Comparison of ENCODE assay signal across 17 mouse cellular contexts in the genomic region with DNA sequence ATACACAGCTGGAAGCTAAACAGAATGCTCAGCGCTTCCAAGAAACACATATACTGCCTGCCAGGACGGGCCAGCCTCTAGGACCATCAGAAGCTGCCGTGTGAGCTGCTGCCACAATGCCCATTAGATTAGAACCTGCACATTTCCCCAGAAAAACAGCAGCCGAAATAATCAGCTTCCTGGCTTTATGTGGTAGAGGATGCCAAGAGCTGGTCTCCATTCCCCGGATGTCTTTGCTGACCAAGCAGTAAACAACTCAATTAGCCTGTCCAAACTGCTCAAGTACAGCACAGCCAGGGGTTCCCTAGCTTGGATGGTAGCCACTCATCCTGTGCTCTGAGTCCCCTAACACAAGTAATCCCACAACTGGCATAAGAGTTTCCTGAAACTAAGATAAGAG. TPM values are rescaled to one million over a fixed set of nuclear protein-coding genes. Genes with fewer than 3 reads are reported as not detected.
DNase-seq lines count a peak whose midpoint lies in the region; ATAC-seq and TF ChIP-seq lines count a peak whose summit lies in the region.
"Had no signal": no experiment of that assay in that cellular context is flagged by ENCODE, and none has a peak within 500 bp of the region (broad histone marks: within the 10 kb centered on the region; RNA-seq: fewer than 3 reads in every experiment).

No protein-coding gene starts in this region.

- TF ChIP-seq POLR2A in myocyte (IDR thresholded peaks at IDR 0.05; ENCODE audit: insufficient read length, low read depth) = no peak

- H3K79me2 ChIP-seq in myocyte (ENCODE audit: control insufficient read depth, insufficient read depth) = peaks cover 42% of the 10 kb centered on the region

- H3K4me2 ChIP-seq in heart, embryonic 13.5 days = peak overlapping the region; percentile 2; the same call in 1 of the 2 replicates
- no peak overlapping the region for H3K4me2 ChIP-seq in liver, embryonic 11.5 days
- peak overlapping the region; percentile 15 for H3K4me2 ChIP-seq in myocyte (ENCODE audit: low read depth)
- no peak overlapping the region for H3K4me2 ChIP-seq in neural tube, embryonic 15.5 days
- H3K4me2 ChIP-seq: embryonic facial prominence, embryonic 15.5 days; limb, embryonic 13.5 days had no signal

- DNase-seq in heart, postnatal 14 days = no peak
- no peak for DNase-seq in liver, embryonic 11.5 days (ENCODE audit: low spot score)
- no peak for DNase-seq in right cerebral cortex, postnatal 10 days (ENCODE audit: low spot score in 2 of 2)
- DNase-seq: layer of hippocampus, postnatal 36 days; thymus, postnatal 36 days had no signal

- no peak overlapping the region for H3ac ChIP-seq in myocyte (ENCODE audit: control insufficient read depth, insufficient read length)

- no peaks in the 10 kb centered on the region for H3K9me3 ChIP-seq in heart, embryonic 13.5 days
- H3K9me3 ChIP-seq in megakaryocyte, embryonic 14.5 days = no peaks in the 10 kb centered on the region
- no peaks in the 10 kb centered on the region for H3K9me3 ChIP-seq in liver, embryonic 11.5 days (ENCODE audit: control insufficient read depth, low read length)
- H3K9me3 ChIP-seq in neural tube, embryonic 15.5 days (replicated peaks) = no peaks in the 10 kb centered on the region
- H3K9me3 ChIP-seq: embryonic facial prominence, embryonic 15.5 days; limb, embryonic 13.5 days had no signal

- intact Hi-C loops in heart, postnatal 14 days (cut with DNase I) = no loop called here

- no peak overlapping the region for H3K4me3 ChIP-seq in heart, embryonic 13.5 days
- H3K4me3 ChIP-seq in megakaryocyte, embryonic 14.5 days (replicated peaks) = peak overlapping the region; percentile 40
- no peak overlapping the region for H3K4me3 ChIP-seq in liver, embryonic 11.5 days (ENCODE audit: low read depth, low read length)
- no peak overlapping the region for H3K4me3 ChIP-seq in myocyte
- H3K4me3 ChIP-seq in neural tube, embryonic 15.5 days (replicated peaks) = no peak overlapping the region
- H3K4me3 ChIP-seq: embryonic facial prominence, embryonic 15.5 days; limb, embryonic 13.5 days had no signal

- 68% methylated on average over 5 of the region's 5 CpGs for WGBS in heart, embryonic 13.5 days
- 81% methylated on average over 5 of the region's 5 CpGs for WGBS in liver, embryonic 11.5 days
- WGBS in neural tube, embryonic 15.5 days = 78% methylated on average over 5 of the region's 5 CpGs

- H3K36me3 ChIP-seq in heart, embryonic 13.5 days = peaks cover 25% of the 10 kb centered on the region
- H3K36me3 ChIP-seq in megakaryocyte, embryonic 14.5 days (replicated peaks; ENCODE audit: low read length) = peaks cover 78% of the 10 kb centered on the region
- H3K36me3 ChIP-seq in liver, embryonic 11.5 days (ENCODE audit: control insufficient read depth, insufficient read depth, low read length) = peaks cover 10% of the 10 kb centered on the region; the same call in 1 of the 2 replicates
- peaks cover 6% of the 10 kb centered on the region for H3K36me3 ChIP-seq in myocyte (ENCODE audit: control insufficient read depth, insufficient read depth)
- peaks cover 17% of the 10 kb centered on the region for H3K36me3 ChIP-seq in neural tube, embryonic 15.5 days

- no peak overlapping the region for H3K27ac ChIP-seq in heart, embryonic 13.5 days (replicated peaks)
- peak overlapping the region; percentile 21; the same call in 1 of the 2 replicates for H3K27ac ChIP-seq in liver, embryonic 11.5 days (ENCODE audit: low read depth, low read length)
- H3K27ac ChIP-seq in neural tube, embryonic 15.5 days (replicated peaks) = no peak overlapping the region
- H3K27ac ChIP-seq: embryonic facial prominence, embryonic 15.5 days; limb, embryonic 13.5 days had no signal

- H3K9ac ChIP-seq in heart, embryonic 13.5 days = no peak overlapping the region
- H3K9ac ChIP-seq in liver, embryonic 11.5 days (ENCODE audit: low read depth, low read length) = no peak overlapping the region
- no peak overlapping the region for H3K9ac ChIP-seq in neural tube, embryonic 15.5 days (replicated peaks)
- H3K9ac ChIP-seq: embryonic facial prominence, embryonic 15.5 days; limb, embryonic 13.5 days had no signal

- H3K4me1 ChIP-seq in heart, embryonic 13.5 days = peaks cover 44% of the 10 kb centered on the region
- peaks cover 83% of the 10 kb centered on the region for H3K4me1 ChIP-seq in megakaryocyte, embryonic 14.5 days
- H3K4me1 ChIP-seq in liver, embryonic 11.5 days (replicated peaks; ENCODE audit: control insufficient read depth, insufficient read depth, low read length) = peaks cover 29% of the 10 kb centered on the region
- peaks cover 26% of the 10 kb centered on the region for H3K4me1 ChIP-seq in neural tube, embryonic 15.5 days
- H3K4me1 ChIP-seq: embryonic facial prominence, embryonic 15.5 days; limb, embryonic 13.5 days had no signal

- no peaks in the 10 kb centered on the region for H3K27me3 ChIP-seq in heart, embryonic 13.5 days (replicated peaks)
- H3K27me3 ChIP-seq in megakaryocyte, embryonic 14.5 days (replicated peaks) = no peaks in the 10 kb centered on the region
- no peaks in the 10 kb centered on the region for H3K27me3 ChIP-seq in liver, embryonic 11.5 days (replicated peaks; ENCODE audit: control insufficient read depth, insufficient read depth, low read length)
- H3K27me3 ChIP-seq in myocyte (ENCODE audit: control insufficient read depth, insufficient read depth, insufficient read length) = no peaks in the 10 kb centered on the region
- H3K27me3 ChIP-seq in neural tube, embryonic 15.5 days (replicated peaks) = no peaks in the 10 kb centered on the region
- H3K27me3 ChIP-seq: embryonic facial prominence, embryonic 15.5 days; limb, embryonic 13.5 days; Patski had no signal

- ATAC-seq in heart, embryonic 13.5 days (ENCODE audit: extremely low read depth, insufficient number of reproducible peaks, low FRiP score, low TSS enrichment) = no peak
- ATAC-seq in megakaryocyte, adult 5-6 weeks (ENCODE audit: poor library complexity, severe bottlenecking) = no peak
- ATAC-seq in liver, embryonic 11.5 days (replicated peaks; ENCODE audit: low FRiP score) = no peak
- no peak for ATAC-seq in neural tube, embryonic 15.5 days (ENCODE audit: low FRiP score)
- ATAC-seq: midbrain, embryonic 16.5 days; Patski had no signal

TF ChIP-seq in myocyte, 11 proteins besides CTCF, POLR2A, EP300 and RAD21 (continues in another document):
- TF ChIP-seq E2F4 (IDR thresholded peaks at IDR 0.05; ENCODE audit: insufficient read depth) = no peak
- TF ChIP-seq POLR2AphosphoS2 (IDR thresholded peaks at IDR 0.05; ENCODE audit: insufficient read length, low read depth) = no peak

RNA-seq across cellular contexts. Expression of a gene that starts 19.4 kb away (rescaled TPM):
- 9.2 and 9.8 TPM in 2 replicates for polyA plus RNA-seq in heart, embryonic 13.5 days (2015; fragmentation: Nextera tagmentation; extraction: Ambion mirVana)
- total RNA-seq in heart, postnatal 14 days (2021) = 10 to 100 TPM; 23.1 to 24.7 TPM
- 10.3 and 11.1 TPM in 2 replicates for polyA plus RNA-seq in megakaryocyte, embryonic 14.5 days (2012; ENCODE audit: insufficient read depth, low replicate concordance)
- total RNA-seq in megakaryocyte, adult 5-6 weeks (2015) = 10.2 and 10.5 TPM in 2 replicates
- total RNA-seq in megakaryocyte, adult 5-6 weeks (2017) = 6.4 and 7.0 TPM in 2 replicates
- polyA plus RNA-seq in liver, embryonic 11.5 days (2014; fragmentation: Nextera tagmentation; extraction: Ambion mirVana) = 20.2 and 22.0 TPM in 2 replicates
- 15.6 TPM for polyA plus RNA-seq in myocyte (2012; fragmentation: generic; extraction: Trizol)
- polyA plus RNA-seq in neural tube, embryonic 15.5 days (2015; fragmentation: Nextera tagmentation; extraction: Ambion mirVana) = 9.9 and 10.4 TPM in 2 replicates

RNA-seq across cellular contexts. Expression of a gene that starts 19.8 kb away (rescaled TPM):
- polyA plus RNA-seq in heart, embryonic 13.5 days (2015; fragmentation: Nextera tagmentation; extraction: Ambion mirVana) = 0.19 TPM in 1 of 2 replicates, not detected in the other
- under 1 TPM in 1 of 2 experiments, not detected in 1; 0.38 TPM for total RNA-seq in heart, postnatal 14 days (2021)
- not detected in 2 replicates for polyA plus RNA-seq in megakaryocyte, embryonic 14.5 days (2012; ENCODE audit: insufficient read depth, low replicate concordance)
- not detected in 2 replicates for total RNA-seq in megakaryocyte, adult 5-6 weeks (2015)
- total RNA-seq in megakaryocyte, adult 5-6 weeks (2017) = not detected in 2 replicates
- 0.12 TPM in 1 of 2 replicates, not detected in the other for polyA plus RNA-seq in liver, embryonic 11.5 days (2014; fragmentation: Nextera tagmentation; extraction: Ambion mirVana)
- 0.10 TPM for polyA plus RNA-seq in myocyte (2012; fragmentation: generic; extraction: Trizol)
- polyA plus RNA-seq in neural tube, embryonic 15.5 days (2015; fragmentation: Nextera tagmentation; extraction: Ambion mirVana) = 0.28 and 0.47 TPM in 2 replicates
- total RNA-seq: adrenal gland, adult 18-20 months had no signal
- polyA plus RNA-seq: heart, postnatal 0 days; intestine, embryonic 14.5 days had no signal

RNA-seq across cellular contexts. Expression of a gene that starts 45.3 kb away (rescaled TPM):
- polyA plus RNA-seq in heart, embryonic 13.5 days (2015; fragmentation: Nextera tagmentation; extraction: Ambion mirVana) = 37.1 and 40.5 TPM in 2 replicates
- 1 to 10 TPM; 3.2 to 4.2 TPM for total RNA-seq in heart, postnatal 14 days (2021)
- polyA plus RNA-seq in megakaryocyte, embryonic 14.5 days (2012; ENCODE audit: insufficient read depth, low replicate concordance) = 22.5 and 23.5 TPM in 2 replicates
- 12.4 and 18.3 TPM in 2 replicates for total RNA-seq in megakaryocyte, adult 5-6 weeks (2015)
- 16.7 and 25.0 TPM in 2 replicates for total RNA-seq in megakaryocyte, adult 5-6 weeks (2017)
- 37.0 and 37.5 TPM in 2 replicates for polyA plus RNA-seq in liver, embryonic 11.5 days (2014; fragmentation: Nextera tagmentation; extraction: Ambion mirVana)
- 20.4 TPM for polyA plus RNA-seq in myocyte (2012; fragmentation: generic; extraction: Trizol)
- polyA plus RNA-seq in neural tube, embryonic 15.5 days (2015; fragmentation: Nextera tagmentation; extraction: Ambion mirVana) = 47.5 and 49.3 TPM in 2 replicates

RNA-seq across cellular contexts. Expression of a gene that starts 47.2 kb away (rescaled TPM):
- polyA plus RNA-seq in heart, embryonic 13.5 days (2015; fragmentation: Nextera tagmentation; extraction: Ambion mirVana) = 44.8 and 47.1 TPM in 2 replicates
- 10 to 100 TPM; 27.5 to 29.1 TPM for total RNA-seq in heart, postnatal 14 days (2021)
- polyA plus RNA-seq in megakaryocyte, embryonic 14.5 days (2012; ENCODE audit: insufficient read depth, low replicate concordance) = 12.4 and 38.2 TPM in 2 replicates
- total RNA-seq in megakaryocyte, adult 5-6 weeks (2015) = 42.8 and 48.9 TPM in 2 replicates
- 38.5 and 42.6 TPM in 2 replicates for total RNA-seq in megakaryocyte, adult 5-6 weeks (2017)
- polyA plus RNA-seq in liver, embryonic 11.5 days (2014; fragmentation: Nextera tagmentation; extraction: Ambion mirVana) = 62.0 and 66.5 TPM in 2 replicates
- polyA plus RNA-seq in myocyte (2012; fragmentation: generic; extraction: Trizol) = 49.0 TPM
- 55.8 and 58.3 TPM in 2 replicates for polyA plus RNA-seq in neural tube, embryonic 15.5 days (2015; fragmentation: Nextera tagmentation; extraction: Ambion mirVana)

RNA-seq across cellular contexts. Expression of a gene that starts 49.3 kb away (rescaled TPM):
- 9.6 and 12.1 TPM in 2 replicates for polyA plus RNA-seq in heart, embryonic 13.5 days (2015; fragmentation: Nextera tagmentation; extraction: Ambion mirVana)
- 1 to 10 TPM; 3.6 to 3.7 TPM for total RNA-seq in heart, postnatal 14 days (2021)
- polyA plus RNA-seq in megakaryocyte, embryonic 14.5 days (2012; ENCODE audit: insufficient read depth, low replicate concordance) = 3.0 and 9.7 TPM in 2 replicates
- 0.14 and 0.16 TPM in 2 replicates for total RNA-seq in megakaryocyte, adult 5-6 weeks (2015)
- 0.08 TPM in 1 of 2 replicates, not detected in the other for total RNA-seq in megakaryocyte, adult 5-6 weeks (2017)
- 9.0 and 10.7 TPM in 2 replicates for polyA plus RNA-seq in liver, embryonic 11.5 days (2014; fragmentation: Nextera tagmentation; extraction: Ambion mirVana)
- 5.0 TPM for polyA plus RNA-seq in myocyte (2012; fragmentation: generic; extraction: Trizol)
- 60.5 and 73.8 TPM in 2 replicates for polyA plus RNA-seq in neural tube, embryonic 15.5 days (2015; fragmentation: Nextera tagmentation; extraction: Ambion mirVana)

Comparison
In these comparisons a context has a peak if more than half of its experiments do, and no peak if none do; other contexts are left out.
1. H3K4me2 ChIP-seq: peak in heart, embryonic 13.5 days (single experiment) and myocyte (single experiment); none in liver, embryonic 11.5 days (single experiment) and neural tube, embryonic 15.5 days (single experiment).